Mouse (Mus musculus): ENCODE results near the gene Gm12248. TPM values are rescaled to one million over a fixed set of nuclear protein-coding genes. Genes with fewer than 3 reads are reported as not detected.

Gene Gm12248
- total RNA-seq (2022): not detected

- DNase-seq (ENCODE audit: low spot score in 2 of 2): no peak
Measured at GRCm38 (mm10) chr11:58093021-58093528, at the start of gene Gm12248. TSS of gene Gm12248 (minus strand) at chr11:58093134.

GRCm38 (mm10) chr11:58139466-58139865 lies 46.5 kb upstream of the Gm12248 start:
- DNase-seq (ENCODE audit: low spot score in 2 of 2): no peak

- no peak for DNase-seq (ENCODE audit: low spot score in 2 of 2)
Measured at GRCm38 (mm10) chr11:58138821-58139220, 45.9 kb upstream of the Gm12248 start.

- DNase-seq (ENCODE audit: low spot score in 2 of 2): no peak
Measured at GRCm38 (mm10) chr11:58136677-58137076, 43.7 kb upstream of the Gm12248 start.

GRCm38 (mm10) chr11:58135296-58135695 lies 42.4 kb upstream of the Gm12248 start:
- DNase-seq (ENCODE audit: low spot score in 2 of 2): no peak

GRCm38 (mm10) chr11:58134869-58135268 lies 41.9 kb upstream of the Gm12248 start:
- no peak for DNase-seq (ENCODE audit: low spot score in 2 of 2)

GRCm38 (mm10) chr11:58132026-58132425 lies 39.1 kb upstream of the Gm12248 start:
- DNase-seq (ENCODE audit: low spot score in 2 of 2): no peak

GRCm38 (mm10) chr11:58129302-58129843 lies 36.4 kb upstream of the Gm12248 start:
- no peak for DNase-seq (ENCODE audit: low spot score in 2 of 2)

- DNase-seq (ENCODE audit: low spot score in 2 of 2): no peak
Measured at GRCm38 (mm10) chr11:58127544-58127943, 34.6 kb upstream of the Gm12248 start.

- DNase-seq (ENCODE audit: low spot score in 2 of 2): peak; percentile 20 to 23
Measured at GRCm38 (mm10) chr11:58126397-58127160, 33.6 kb upstream of the Gm12248 start.

GRCm38 (mm10) chr11:58125021-58125420 lies 32.1 kb upstream of the Gm12248 start:
- DNase-seq (ENCODE audit: low spot score in 2 of 2): no peak

- DNase-seq (ENCODE audit: low spot score in 2 of 2): no peak
Measured at GRCm38 (mm10) chr11:58123711-58124110, 30.8 kb upstream of the Gm12248 start.

- no peak for DNase-seq (ENCODE audit: low spot score in 2 of 2)
Measured at GRCm38 (mm10) chr11:58121351-58121750, 28.4 kb upstream of the Gm12248 start.

- no peak for DNase-seq (ENCODE audit: low spot score in 2 of 2)
Measured at GRCm38 (mm10) chr11:58120655-58121054, 27.7 kb upstream of the Gm12248 start.

- DNase-seq (ENCODE audit: low spot score in 2 of 2): no peak
Measured at GRCm38 (mm10) chr11:58117044-58117652, 24.2 kb upstream of the Gm12248 start.

GRCm38 (mm10) chr11:58116560-58116959 lies 23.6 kb upstream of the Gm12248 start:
- DNase-seq (ENCODE audit: low spot score in 2 of 2): no peak

- DNase-seq (ENCODE audit: low spot score in 2 of 2): no peak
Measured at GRCm38 (mm10) chr11:58107664-58108337, 14.9 kb upstream of the Gm12248 start.

GRCm38 (mm10) chr11:58107009-58107408 lies 14.1 kb upstream of the Gm12248 start:
- no peak for DNase-seq (ENCODE audit: low spot score in 2 of 2)

- no peak for DNase-seq (ENCODE audit: low spot score in 2 of 2)
Measured at GRCm38 (mm10) chr11:58104351-58104791, 11.4 kb upstream of the Gm12248 start.

- peak; percentile 98 to 99 for DNase-seq (ENCODE audit: low spot score in 2 of 2)
Measured at GRCm38 (mm10) chr11:58103697-58104306, 10.9 kb upstream of the Gm12248 start, which contains the start of gene Cnot8. TSS of gene Cnot8 (plus strand) at chr11:58104153.

- no peak for DNase-seq (ENCODE audit: low spot score in 2 of 2)
Measured at GRCm38 (mm10) chr11:58103344-58103653, 10.4 kb upstream of the Gm12248 start.

All from layer of hippocampus, adult 8-10 months (tissue).